Mouse (Mus musculus) liver, postnatal 0 days (tissue): ENCODE results near the gene Chrnb1. TPM values are rescaled to one million over a fixed set of nuclear protein-coding genes. Genes with fewer than 3 reads are reported as not detected.

Experiments used
- ATAC-seq: fragments of 200-750 bp; cut with Nextera tagmentation; 2 replicates; pipeline ENCODE4 v1.8.0; 2017; ENCODE audit warnings: mild to moderate bottlenecking, moderate library complexity
- DNase-seq: peaks from one replicate; pipeline ENCODE4 v3.0.0-alpha.2; 2016
- H3K27ac ChIP-seq: fragments of 300-500 bp; sonication (generic); 2 replicates; pipeline ENCODE4 v1.5.1; 2014; ENCODE audit warnings: antibody characterized with exemption, moderate library complexity, mild to moderate bottlenecking, low read depth
- H3K27me3 ChIP-seq: fragments of 300-500 bp; sonication (generic); 2 replicates; pipeline ENCODE4 v1.6.1; 2014; ENCODE audit warnings: low read length, control low read depth, mixed read lengths; ENCODE audit not compliant: insufficient read depth
- H3K36me3 ChIP-seq: fragments of 300-500 bp; sonication (generic); replicated peaks from 2 replicates; pipeline ENCODE4 v1.6.1; 2014; ENCODE audit warnings: mild to moderate bottlenecking, control low read depth, low read length, moderate library complexity, mixed read lengths; ENCODE audit not compliant: insufficient read depth
- H3K4me1 ChIP-seq: fragments of 300-500 bp; sonication (generic); 2 replicates; pipeline ENCODE4 v1.6.1; 2014; ENCODE audit warnings: antibody characterized with exemption, mild to moderate bottlenecking, control low read depth; ENCODE audit not compliant: insufficient read depth
- H3K4me2 ChIP-seq: fragments of 300-500 bp; sonication (generic); 2 replicates; pipeline ENCODE4 v1.6.1; 2014; ENCODE audit warnings: low read depth, mild to moderate bottlenecking, low read length, moderate library complexity, mixed read lengths
- H3K4me3 ChIP-seq: fragments of 300-500 bp; sonication (generic); 2 replicates; pipeline ENCODE4 v1.5.1; 2014; ENCODE audit warnings: low read depth, low read length
- H3K9ac ChIP-seq: fragments of 300-500 bp; sonication (generic); replicated peaks from 2 replicates; pipeline ENCODE4 v1.6.1; 2014; ENCODE audit warnings: mild to moderate bottlenecking, moderate library complexity
- H3K9me3 ChIP-seq: fragments of 300-500 bp; sonication (generic); 2 replicates; pipeline ENCODE4 v1.6.1; 2016; ENCODE audit warnings: mild to moderate bottlenecking, control low read depth, low read length, mixed read lengths
- CTCF ChIP-seq: sonication (generic); IDR thresholded peaks from 2 replicates; pipeline ENCODE4 v1.5.1; 2016; ENCODE audit warnings: antibody characterized with exemption, low read depth
- EP300 ChIP-seq: IDR thresholded peaks from 2 replicates; pipeline ENCODE4 v1.6.1; 2016; ENCODE audit warnings: antibody characterized with exemption, low read depth, mild to moderate bottlenecking
- WGBS: fragments of 180-500 bp; shearing (Covaris S2); extraction: QIAGEN DNeasy Blood & Tissue Kit; methylation state at CpG from one replicate; pipeline ENCODE4 v1.1.7; 2014; ENCODE audit not compliant: insufficient replicate concordance; 5-methylcytosine and 5-hydroxymethylcytosine counted together
- polyA plus RNA-seq: library from polyadenylated mRNA; unstranded; fragments of >200 nt; fragmentation: Nextera tagmentation; extraction: Ambion mirVana; gene quantifications from 2 replicates; pipeline ENCODE4 v1.2.1, GENCODE M21; 2015

Gene Chrnb1
- polyA plus RNA-seq, 1 experiment from 2014 or later = 0.73 TPM

DNA sequence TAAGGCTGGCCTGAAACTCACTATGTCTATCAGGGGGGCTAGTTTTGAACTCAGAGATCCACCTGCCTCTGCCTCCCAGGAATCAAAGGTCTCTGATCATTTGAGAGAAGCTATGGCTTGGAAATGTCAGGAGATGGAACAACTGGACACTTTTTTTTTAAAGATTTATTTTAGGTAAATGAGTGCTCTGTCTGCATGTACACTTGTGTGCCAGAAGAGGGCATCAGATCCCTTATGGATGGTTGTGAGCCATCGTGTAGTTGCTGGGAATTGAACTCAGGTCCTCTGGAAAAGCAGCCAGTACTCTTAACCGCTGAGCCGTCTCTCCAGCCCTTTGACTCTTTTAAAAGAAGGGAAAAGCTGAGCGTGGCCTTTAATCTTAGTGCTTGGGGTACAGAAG lies 10.6 kb upstream of the Chrnb1 start:
- Histone ChIP-seq H3K4me3 (no peak overlapping the region), H3K4me2 (no peak overlapping the region), H3K27me3 (peaks cover 49% of the 10 kb centered on the region), H3K4me1 (peaks cover 28% of the 10 kb centered on the region), H3K27ac (no peak overlapping the region), H3K9ac (no peak overlapping the region), H3K36me3 (no peaks in the 10 kb centered on the region), H3K9me3 (no peaks in the 10 kb centered on the region)
- peak; percentile 52 for TF ChIP-seq CTCF
- TF ChIP-seq EP300 = no peak
- ATAC-seq (no peak), DNase-seq (no peak)
- WGBS = 76% methylated on average over 4 of the region's 4 CpGs

GRCm38 (mm10) chr11:69804972-69805909 lies 9.5 kb upstream of the Chrnb1 start, which contains the start of gene Tmem102:
Gene Tmem102 (minus strand): TSS chr11:69805624.
- peaks cover 40% of the 10 kb centered on the region for H3K4me1 ChIP-seq
- H3K9me3 ChIP-seq = no peaks in the 10 kb centered on the region
- no peak within 1 kb of the TSS for H3K27ac ChIP-seq
- WGBS = 26% methylated on average over 29 of the region's 29 CpGs
- TF ChIP-seq EP300 = no peak
- 0 out of 2 replicates have a peak, but pooled peaks have one; percentile 8 for TF ChIP-seq CTCF
- H3K9ac ChIP-seq = peak within 1 kb of the TSS; percentile 8; the same call in 1 of the 2 replicates
- H3K36me3 ChIP-seq = no peaks in the 10 kb centered on the region
- H3K4me3 ChIP-seq = peak within 1 kb of the TSS; percentile 20; the same call in 1 of the 2 replicates
- ATAC-seq (peak; percentile 40), DNase-seq (peak; percentile 51)
- peaks cover 61% of the 10 kb centered on the region for H3K27me3 ChIP-seq
- H3K4me2 ChIP-seq = peak within 1 kb of the TSS; percentile 87

- DNase-seq (no peak), ATAC-seq (no peak)
- Histone ChIP-seq H3K36me3 (no peaks in the 10 kb centered on the region), H3K9me3 (no peaks in the 10 kb centered on the region), H3K27ac (no peak overlapping the region), H3K9ac (no peak overlapping the region), H3K4me2 (peak overlapping the region; percentile 87), H3K4me3 (0 out of 2 replicates have a peak overlapping the region, but pooled peaks have one; percentile 20), H3K27me3 (peaks cover 67% of the 10 kb centered on the region), H3K4me1 (peaks cover 42% of the 10 kb centered on the region)
- no peak for TF ChIP-seq CTCF
- no peak for TF ChIP-seq EP300
- 21% methylated on average over 12 of the region's 12 CpGs for WGBS
Observed at GRCm38 (mm10) chr11:69804652-69804940, 8.9 kb upstream of the Chrnb1 start.

GRCm38 (mm10) chr11:69803786-69804651 lies 8.3 kb upstream of the Chrnb1 start:
- H3K4me3 ChIP-seq = peak overlapping the region; percentile 54
- DNase-seq (peak; percentile 83), ATAC-seq (peak; percentile 87)
- no peaks in the 10 kb centered on the region for H3K9me3 ChIP-seq
- peaks cover 42% of the 10 kb centered on the region for H3K4me1 ChIP-seq
- peak; percentile 84 for TF ChIP-seq CTCF
- no peak for TF ChIP-seq EP300
- peak overlapping the region; percentile 87 for H3K4me2 ChIP-seq
- peak overlapping the region; percentile 59 for H3K9ac ChIP-seq
- H3K36me3 ChIP-seq = no peaks in the 10 kb centered on the region
- H3K27me3 ChIP-seq = peaks cover 73% of the 10 kb centered on the region
- WGBS = 4% methylated on average over 46 of the region's 60 CpGs
- peak overlapping the region; percentile 48; the same call in 1 of the 2 replicates for H3K27ac ChIP-seq

DNA sequence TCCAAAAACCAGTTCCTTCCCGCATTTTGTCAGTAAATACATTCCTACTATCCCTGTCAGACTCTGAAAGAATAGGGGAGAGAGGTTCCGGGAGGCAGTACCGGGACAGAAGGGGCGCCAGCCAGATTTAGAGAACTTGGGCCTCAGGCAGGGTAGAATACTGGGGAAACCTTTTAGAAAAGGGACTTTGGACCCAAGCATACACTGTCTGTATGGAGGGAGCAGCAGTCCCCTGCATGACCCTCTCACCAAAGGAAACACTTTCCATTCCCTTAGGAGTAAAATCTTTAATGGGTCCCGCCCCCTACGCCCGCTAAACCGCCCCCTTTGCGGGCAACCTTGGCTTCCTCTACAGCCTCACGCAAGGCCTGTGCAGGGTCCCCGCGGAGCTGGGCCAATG lies 7.6 kb upstream of the Chrnb1 start:
- ATAC-seq (peak; percentile 44), DNase-seq (no peak)
- Histone ChIP-seq H3K27ac (peak overlapping the region; percentile 48; the same call in 1 of the 2 replicates), H3K9ac (peak overlapping the region; percentile 59), H3K4me1 (peaks cover 42% of the 10 kb centered on the region), H3K4me3 (peak overlapping the region; percentile 54), H3K9me3 (no peaks in the 10 kb centered on the region), H3K27me3 (peaks cover 74% of the 10 kb centered on the region), H3K36me3 (no peaks in the 10 kb centered on the region), H3K4me2 (peak overlapping the region; percentile 87)
- 3% methylated on average over 12 of the region's 12 CpGs for WGBS
- TF ChIP-seq CTCF (no peak), EP300 (no peak)
